Mouse (Mus musculus): Measurements from ENCODE around the gene Il1rapl2.

GRCm38 (mm10) chrX:138831876-138832275 lies 1261.5 kb downstream of the Il1rapl2 start:
- TF ChIP-seq CTCF (IDR thresholded peaks at IDR 0.05; ENCODE audit: control insufficient read depth, insufficient read depth, insufficient replicate concordance, low read depth, low read length) = no peak
- TF ChIP-seq POLR2A (IDR thresholded peaks at IDR 0.05; ENCODE audit: control insufficient read depth, low read depth, low read length) = no peak
